Mouse (Mus musculus): ENCODE data around the gene Adm2.

The Adm2 gene

DNA sequence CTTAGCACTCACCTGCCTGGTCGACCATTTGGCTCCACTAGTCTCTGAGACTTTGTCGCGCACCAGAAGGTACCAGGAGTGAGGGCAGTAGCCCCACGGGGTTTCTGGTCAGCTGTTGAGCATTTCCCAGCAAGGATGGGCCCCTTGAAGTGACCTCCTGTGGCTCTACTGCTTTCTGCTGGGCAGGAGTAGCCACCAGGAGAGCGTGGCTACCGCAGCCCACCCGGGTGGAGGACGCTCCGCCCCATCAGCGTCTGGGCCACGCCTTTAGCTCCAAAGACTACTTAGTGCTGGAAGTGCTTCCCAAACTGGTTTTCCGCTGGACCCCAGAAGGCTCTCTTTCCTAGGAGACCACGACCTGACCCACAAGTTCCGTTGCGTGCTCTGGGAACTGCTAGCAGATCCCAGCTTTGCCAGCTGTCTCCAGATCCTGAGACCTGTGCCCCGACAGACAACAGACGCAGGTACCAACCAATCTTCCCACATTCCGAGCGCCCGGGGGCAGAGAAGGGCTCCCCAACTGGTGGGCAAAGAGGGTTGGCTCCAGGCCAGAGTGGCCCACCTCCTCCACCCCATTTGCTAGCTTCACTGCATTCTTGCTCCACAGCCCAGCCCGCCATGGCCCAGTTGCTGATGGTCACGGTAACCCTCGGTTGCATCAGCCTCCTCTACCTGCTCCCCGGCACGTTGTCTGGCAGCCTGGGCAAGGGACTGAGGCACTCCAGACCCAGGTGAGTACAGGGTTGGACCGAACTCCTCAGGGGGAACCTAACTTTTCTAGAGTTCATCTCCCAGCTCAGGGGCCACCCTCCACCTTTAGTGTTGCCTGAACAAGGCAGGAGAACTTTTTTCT is at the start of gene Adm2:
Adm2 (plus strand) TSS at position 51 of the 853 bp plus-strand sequence.
- DNase-seq (ENCODE audit: inconsistent ontology term): no peak

DNA sequence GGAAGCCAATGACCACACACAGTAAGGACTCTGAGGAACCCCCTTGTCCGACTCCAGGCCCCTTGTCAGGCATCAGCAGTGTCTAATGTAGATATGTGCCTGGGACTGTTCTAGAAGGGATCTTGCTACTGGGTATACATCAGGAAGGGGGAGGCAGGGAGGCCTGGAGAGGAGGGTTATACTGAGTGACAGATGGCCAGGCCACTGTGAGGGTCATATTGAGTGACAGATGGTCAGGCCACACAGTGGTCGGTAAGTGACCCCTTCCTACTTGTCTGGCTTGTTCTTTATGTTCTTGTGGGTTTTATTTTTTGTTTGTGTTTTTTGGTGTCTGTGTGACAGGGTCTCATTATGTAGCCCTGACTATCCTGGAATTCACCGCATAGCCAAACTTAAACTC is 47.0 kb upstream of the Adm2 start:
- DNase-seq (ENCODE audit: inconsistent ontology term): no peak

DNA sequence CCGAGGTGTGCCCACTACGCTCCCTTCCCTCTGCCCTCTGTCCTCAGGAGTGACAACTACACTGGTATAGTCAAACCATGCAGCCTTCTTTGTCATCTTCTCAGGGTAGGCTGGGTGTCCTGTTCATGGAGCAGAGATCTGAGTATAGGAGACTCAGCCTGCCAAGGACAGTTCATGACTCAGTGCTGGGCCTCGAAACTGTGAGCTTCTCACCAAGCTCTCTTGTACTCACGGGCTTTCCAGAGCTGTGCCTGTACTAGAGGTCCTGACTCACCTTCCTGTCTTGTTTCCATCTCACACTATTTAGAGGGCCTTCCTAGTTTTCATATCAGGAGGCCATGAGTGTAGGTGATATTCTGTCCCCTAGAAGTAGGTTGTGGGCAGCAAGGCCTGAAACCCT is 45.2 kb upstream of the Adm2 start:
- DNase-seq (ENCODE audit: inconsistent ontology term): no peak

DNA sequence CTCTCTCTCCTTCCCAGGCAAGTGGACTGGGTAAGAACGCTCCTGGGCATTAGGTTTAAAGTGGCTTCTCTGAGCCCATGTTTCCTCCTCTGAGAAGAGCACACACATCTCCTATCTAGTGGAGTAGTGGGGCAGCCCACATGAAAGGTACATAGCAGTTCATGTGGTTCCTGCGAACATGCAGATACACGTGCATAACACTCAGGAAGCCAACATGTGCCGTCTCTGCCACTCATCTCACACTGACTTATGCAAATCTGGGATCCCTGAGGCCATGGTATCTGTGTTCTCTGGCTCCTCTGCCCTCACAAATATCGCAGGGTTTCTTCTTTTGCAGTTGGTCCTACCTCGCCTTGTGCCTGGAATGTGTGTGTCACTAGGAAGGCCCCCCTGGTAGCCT is 40.0 kb upstream of the Adm2 start:
- DNase-seq (ENCODE audit: inconsistent ontology term): no peak

DNA sequence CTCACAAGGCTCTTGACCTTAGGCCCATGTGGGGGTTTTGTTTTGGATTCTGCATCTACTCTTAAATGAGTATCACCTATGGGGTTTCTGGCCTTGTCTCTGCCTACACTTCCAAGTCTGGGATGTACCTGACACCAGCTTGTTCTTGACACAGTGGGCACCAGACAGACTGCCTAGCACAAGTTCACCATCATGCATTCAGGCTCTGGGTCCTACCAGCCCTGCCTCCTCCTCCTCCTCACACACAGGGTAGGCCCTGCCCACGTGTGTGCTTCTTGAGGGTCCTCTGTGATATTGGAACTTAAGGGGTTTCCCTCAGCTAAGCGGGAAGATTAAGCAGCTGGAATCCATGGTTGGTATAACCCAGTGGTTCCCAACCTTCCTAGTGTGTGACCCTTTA is 38.4 kb upstream of the Adm2 start:
- no peak for DNase-seq (ENCODE audit: inconsistent ontology term)

DNA sequence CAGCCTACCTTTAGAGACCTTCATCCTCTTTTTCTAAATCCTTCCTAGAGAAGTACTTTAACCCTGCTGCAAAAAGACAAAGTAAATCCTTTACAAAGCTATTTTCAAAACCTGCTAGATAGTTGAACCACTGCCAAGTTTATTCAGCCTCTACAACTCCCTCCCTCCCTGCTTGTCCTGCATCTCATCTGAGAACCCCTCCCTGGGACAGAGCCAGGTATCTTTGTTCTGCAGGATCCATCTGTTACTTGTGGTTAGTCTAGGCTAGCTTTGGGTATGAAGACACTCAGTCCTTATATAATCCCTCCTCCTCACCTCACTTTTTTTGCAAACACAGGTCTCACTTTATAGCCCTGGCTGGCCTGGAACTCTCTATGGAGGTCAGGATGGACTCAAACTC is 37.5 kb upstream of the Adm2 start:
- DNase-seq (ENCODE audit: inconsistent ontology term): no peak

DNA sequence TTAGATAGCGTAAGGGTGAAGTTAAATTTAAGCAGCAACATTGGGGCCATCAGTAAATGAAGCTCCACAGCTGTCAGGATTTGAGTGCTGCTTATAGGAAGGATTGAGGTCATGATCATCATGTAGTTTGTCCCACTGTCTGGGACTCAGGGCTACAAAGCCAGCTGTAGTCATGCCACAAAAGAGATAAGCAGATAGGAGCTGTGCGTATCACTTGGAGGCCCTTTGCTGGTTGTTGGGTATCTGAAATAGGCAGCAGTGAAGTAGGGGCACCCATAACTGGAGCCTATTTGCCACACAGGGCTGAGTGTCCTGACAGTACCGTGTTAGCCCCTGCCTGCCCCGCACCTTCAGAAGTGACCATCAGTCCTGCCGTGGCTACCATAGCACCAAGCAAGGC is 37.0 kb upstream of the Adm2 start:
- DNase-seq (ENCODE audit: inconsistent ontology term): no peak

DNA sequence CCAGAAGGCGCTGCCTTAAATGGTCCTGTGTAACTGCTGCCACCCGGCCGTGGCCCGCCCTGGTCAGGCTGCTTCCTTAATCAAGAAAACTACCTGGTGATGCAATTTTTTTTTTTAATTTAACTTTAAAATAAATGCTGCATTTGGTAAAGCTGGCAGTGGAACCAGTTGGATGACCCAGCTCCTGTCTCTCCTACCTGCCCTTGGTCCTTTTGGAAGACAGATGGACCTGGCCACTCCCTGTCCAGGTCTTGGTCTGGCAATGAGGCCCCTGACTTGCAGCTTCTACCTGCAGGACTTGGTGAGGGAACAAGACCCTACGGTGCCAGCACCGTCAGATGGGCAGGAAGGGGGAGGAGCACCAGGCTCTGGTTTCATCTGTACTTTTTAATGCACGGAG is 36.4 kb upstream of the Adm2 start:
- no peak for DNase-seq (ENCODE audit: inconsistent ontology term)

DNA sequence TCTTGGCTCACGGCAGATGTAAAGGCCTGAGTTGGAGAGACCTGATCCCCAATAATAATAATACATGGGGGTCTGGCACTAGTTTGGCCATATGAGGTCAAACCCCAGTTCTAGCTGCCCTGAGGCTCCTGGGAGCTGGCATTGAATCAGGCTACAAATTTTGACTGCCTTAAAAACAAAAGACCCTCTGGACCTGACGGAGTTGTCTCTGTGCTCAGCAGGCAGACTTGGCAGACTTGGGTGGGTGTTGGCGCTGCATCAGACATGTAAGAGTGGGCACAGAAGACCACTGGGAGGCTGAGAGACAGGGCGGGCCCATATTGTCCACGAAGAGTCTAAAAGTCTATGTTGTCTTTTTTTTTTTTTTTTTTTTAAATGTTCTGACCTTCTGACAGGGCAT is 35.9 kb upstream of the Adm2 start:
- no peak for DNase-seq (ENCODE audit: inconsistent ontology term)

DNA sequence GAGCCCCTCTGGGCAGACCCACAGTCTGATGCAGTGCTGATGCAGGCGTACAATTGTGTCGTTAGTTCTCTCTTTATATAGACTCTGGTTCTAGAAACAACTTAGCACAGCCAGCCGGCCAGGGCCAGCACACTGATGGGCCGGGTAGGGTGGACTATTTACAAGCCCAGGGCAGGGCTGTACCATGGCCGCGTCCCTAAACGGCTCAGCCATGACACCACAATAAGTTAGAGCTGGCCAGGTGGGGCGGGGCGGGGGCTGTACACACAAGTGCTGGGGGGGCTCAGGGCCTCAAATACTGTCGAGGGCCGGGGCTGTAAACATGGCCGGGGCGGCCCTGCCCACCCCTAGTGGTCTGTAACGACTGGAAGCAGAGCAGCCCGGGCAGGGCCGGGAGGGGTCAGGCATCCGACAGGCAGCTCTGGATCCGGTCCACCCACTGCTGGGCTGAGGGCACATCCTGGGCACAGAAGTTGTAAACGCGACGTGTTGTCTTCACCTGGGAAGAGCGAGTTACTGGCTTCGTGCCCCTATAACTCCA is 34.2 kb upstream of the Adm2 start:
- no peak for DNase-seq (ENCODE audit: inconsistent ontology term)

DNA sequence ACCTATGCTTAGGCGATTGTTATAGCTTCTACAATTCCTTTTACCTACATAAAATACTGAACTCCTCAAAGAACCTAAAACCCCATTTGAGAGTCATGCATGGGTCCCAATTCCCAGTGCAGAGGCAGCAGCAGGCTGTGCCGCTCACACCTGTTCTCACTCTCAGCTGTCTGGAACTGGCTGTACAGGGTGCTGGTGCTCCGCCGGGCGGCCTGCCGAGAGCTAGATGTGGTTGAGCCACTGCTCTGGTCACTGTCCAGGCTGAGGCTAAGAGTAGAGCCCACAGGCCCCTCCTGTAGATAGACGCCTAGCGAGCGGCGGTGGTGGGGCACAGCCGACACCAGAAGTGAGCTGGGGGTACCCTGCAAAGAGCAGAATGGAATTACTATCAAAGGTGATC is 33.1 kb upstream of the Adm2 start:
- DNase-seq (ENCODE audit: inconsistent ontology term): no peak

DNA sequence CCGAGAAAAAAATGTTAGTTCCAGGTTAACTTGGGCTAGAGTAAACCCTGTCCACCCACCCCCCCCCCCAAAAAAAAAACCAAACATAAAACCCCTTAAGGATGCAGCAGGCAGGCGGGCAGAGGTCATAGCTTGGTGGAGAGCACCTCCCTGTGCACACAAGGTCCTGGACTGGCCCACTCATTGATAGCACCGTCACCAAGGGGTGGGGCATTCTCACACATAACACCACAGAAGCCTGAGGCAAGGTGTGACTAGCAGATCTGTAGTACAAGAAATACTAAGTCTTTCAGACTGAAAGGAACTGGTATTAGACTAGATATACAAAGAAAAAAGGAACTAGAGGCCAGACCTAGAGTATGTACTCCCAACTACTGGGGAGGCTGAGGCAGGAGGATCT is 31.0 kb upstream of the Adm2 start:
- DNase-seq (ENCODE audit: inconsistent ontology term): no peak

DNA sequence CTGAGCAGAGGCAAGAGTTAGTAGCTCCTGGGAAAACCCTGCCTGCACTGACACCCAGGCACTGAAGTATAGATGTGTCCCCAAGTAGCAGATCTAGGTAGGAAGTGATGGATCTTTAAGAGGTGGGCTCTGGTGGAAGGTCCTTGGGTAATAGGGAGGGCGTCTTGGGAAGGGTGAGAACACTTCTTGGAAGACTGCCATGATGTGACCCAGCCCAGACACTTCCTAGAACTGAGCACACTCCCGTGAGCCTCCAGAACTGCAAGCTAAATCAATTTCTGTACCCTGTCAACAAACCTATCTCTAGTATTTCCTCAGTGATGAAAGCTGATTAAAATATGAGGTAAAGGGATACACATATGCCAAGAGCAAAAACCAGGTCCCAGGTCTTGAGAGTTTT is 29.7 kb upstream of the Adm2 start:
- DNase-seq (ENCODE audit: inconsistent ontology term): no peak

DNA sequence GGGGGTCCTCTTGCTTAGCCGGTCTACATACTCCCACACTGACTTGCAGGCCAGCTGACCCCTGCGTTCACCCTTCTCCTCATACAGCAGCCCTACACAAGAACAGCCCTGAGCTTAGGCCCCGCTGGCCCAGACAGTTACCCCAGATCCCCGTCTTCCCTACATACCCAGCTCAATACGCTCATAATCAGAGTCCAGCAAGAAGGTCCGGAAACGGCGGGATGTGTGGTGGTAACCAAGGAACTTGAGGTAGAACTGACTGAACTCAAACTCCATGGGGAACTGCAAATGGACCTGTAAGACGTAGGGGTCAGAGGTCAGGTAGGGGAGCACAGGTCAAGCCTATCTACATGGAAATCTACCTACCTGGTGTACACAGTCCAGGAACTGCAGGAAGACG is 28.7 kb upstream of the Adm2 start:
- DNase-seq (ENCODE audit: inconsistent ontology term): no peak

DNA sequence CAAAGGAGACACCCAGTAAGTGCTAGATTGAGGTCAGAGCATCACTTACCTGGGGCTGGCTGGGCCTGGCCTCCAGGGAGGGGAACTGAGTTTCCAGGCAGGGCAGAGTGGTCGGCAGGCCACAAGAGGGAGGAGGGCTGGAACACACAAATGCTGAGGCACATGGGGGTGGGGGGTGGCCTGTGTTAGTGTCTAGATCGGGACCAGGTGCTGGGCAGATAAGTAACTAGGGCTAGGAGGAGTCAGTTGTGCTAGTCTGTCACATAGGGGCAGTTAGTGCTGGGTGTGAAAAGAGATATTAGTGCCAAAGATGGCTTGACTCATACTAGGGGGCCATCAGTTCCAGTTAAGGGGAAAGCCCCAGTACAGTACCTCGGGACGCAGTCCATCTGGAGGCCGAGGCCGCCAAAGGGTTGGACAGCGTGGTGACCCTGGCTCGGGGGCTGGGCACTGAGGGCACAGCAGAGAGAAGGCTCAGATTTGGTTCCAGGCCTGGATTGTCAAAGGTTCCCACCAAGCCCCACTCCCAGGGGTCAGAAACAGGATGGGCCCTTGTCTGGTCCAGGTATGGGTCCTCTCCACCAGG is 26.8 kb upstream of the Adm2 start:
- no peak for DNase-seq (ENCODE audit: inconsistent ontology term)

DNA sequence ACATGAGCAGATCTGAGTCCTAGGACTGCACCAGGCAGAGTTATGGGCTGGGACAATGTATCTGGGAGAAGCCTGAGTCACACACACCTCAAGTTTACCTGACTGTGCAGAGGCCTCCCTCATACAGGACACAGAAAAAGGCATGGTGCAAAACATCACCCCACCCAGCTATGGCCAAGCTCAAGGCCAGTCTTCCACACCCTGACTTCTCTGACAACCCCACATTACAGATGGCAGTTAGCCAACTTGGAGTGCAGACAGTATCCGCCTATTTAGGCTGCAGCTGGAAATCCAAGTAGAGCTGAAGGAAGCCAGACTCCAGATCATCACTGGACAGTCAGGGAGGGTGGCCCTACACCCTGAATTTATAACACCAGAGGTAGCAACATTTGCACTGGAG is 26.1 kb upstream of the Adm2 start:
- DNase-seq (ENCODE audit: inconsistent ontology term): no peak

DNA sequence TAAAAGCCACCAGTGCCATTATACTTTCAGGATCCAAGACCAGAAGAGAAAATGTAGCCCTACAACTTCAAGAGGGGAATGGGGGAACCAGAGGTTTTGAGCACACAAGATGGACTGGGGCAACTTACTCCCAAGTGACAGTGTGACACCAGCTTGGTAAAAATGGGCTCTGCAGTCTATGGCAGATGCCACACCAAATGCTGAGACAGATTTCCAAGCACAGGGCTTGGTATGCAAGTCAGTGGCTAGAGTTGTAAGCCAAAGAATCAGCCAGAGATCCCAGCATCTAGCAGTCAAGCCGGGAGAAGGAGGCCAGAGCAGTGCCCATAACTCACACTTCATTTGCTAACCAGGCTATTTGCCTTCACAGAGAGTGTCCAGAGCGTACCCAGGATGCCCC is 24.8 kb upstream of the Adm2 start:
- DNase-seq (ENCODE audit: inconsistent ontology term): no peak

DNA sequence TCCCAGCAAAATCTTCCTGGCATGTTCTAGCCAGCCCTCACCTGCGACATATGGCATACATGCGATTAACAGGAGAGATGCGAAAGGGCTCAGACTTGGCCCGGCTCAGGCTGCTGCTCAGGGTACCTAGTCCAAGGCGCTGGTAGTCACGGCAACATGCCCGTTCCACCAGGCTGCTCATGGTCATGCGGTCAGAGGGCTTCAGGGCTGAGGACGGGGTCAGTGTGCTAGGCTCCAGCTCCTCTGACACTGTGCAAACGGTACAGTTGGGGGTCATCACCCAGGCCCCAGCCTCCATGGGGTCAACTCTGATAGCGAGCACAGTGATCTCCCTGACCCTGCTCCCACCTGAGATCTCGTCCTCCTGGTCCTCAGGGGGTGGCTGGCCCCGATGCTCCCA is 22.3 kb upstream of the Adm2 start:
- no peak for DNase-seq (ENCODE audit: inconsistent ontology term)

DNA sequence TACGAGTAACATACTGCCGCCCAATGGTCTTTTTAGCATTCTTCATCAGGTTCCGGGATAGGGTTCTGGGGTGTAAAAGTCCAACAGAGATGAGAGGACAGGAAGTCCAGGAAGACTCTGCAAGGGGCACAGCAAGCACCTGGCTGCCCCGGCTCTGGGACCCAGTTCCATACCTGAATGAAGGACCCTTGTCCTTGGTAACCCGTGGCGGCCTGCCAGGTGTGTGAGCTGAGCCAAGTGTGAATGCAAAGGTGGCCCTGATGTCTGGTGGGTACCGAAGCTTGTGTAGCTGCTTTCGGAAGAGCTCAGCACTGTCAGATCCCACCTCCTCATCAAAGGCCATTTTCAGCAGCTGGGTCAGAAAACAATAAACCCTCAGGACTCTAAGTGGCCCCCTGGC is 21.9 kb upstream of the Adm2 start:
- no peak for DNase-seq (ENCODE audit: inconsistent ontology term)

DNA sequence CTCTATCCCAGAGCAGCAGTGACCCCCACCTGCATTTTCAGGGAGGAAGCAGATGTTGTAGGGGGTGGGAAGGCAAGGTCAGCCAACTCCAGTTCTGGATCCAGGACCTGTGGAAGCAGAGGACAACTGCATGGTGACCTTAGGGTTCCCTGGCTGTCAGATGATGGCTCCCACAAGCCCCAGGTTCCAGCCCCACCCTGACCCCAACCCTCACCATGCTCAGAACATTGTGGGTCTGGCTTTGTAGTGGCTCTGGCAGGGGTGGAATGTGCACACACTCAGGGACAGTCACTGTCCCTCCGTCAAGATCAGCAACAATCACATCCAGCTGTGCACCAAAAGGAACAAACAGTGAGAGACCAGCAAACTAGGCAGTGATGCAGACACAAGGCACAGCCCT is 16.6 kb upstream of the Adm2 start:
- DNase-seq (ENCODE audit: inconsistent ontology term): no peak

DNA sequence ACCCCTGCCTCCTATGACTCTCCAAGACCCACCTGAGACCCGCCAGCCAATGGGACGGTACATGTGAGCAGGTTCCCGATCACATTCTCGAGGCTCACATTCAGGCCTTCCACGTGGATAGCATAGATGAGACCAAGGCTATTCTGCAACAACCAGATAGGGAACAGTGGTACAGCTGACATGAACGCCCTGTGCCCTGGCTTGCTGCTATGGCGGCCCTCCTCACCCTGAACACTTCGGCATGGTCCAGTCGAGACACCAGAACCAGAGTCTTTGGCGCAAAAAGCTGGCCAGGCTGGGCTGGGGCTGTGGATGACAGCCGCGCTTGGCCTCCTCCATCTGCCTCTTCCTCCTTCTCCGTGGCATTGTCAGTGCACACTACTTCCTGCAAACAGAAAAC is 15.1 kb upstream of the Adm2 start:
- no peak for DNase-seq (ENCODE audit: inconsistent ontology term)

DNA sequence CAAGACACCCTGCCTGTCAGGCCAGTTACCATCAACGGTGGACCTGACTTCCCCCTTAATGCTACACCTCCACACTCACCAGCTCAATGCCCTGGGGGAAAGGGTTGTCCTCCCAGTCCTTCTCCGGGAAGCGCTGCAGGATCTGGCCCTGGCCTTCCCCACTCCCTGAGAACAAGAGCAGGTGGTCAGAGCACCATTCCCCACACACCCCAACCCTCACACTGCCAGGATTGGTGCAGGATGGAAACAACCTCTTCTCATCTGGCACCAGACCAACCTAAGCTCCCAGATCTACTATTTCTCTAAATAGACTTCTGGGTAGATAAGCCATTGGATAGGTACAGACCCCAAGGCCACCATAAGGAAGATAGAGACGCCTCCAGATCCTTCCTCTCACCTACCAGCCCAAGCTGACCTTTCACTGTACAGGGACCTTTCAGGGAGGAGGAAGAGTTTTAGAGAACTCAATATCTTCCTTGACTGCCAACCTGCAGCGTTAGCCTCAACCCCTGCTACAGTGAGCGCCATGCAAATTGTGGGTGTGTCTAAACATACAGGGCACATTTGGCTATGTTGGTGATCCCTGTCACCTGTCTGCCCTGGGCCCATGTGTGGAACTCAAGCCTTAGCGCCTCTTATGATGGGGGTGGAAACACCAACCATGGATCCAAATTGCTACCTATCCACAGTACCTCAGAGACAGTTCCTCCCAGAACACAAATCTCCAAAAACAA is 13.9 kb upstream of the Adm2 start:
- DNase-seq (ENCODE audit: inconsistent ontology term): no peak
